Mouse (Mus musculus): ENCODE measurements around the gene Tnr. TPM values are rescaled to one million over a fixed set of nuclear protein-coding genes. Genes with fewer than 3 reads are reported as not detected.

The Tnr gene
- total and polyA plus RNA-seq, 2 experiments from 2014 or later = 5.8 to 50.9 TPM

DNA sequence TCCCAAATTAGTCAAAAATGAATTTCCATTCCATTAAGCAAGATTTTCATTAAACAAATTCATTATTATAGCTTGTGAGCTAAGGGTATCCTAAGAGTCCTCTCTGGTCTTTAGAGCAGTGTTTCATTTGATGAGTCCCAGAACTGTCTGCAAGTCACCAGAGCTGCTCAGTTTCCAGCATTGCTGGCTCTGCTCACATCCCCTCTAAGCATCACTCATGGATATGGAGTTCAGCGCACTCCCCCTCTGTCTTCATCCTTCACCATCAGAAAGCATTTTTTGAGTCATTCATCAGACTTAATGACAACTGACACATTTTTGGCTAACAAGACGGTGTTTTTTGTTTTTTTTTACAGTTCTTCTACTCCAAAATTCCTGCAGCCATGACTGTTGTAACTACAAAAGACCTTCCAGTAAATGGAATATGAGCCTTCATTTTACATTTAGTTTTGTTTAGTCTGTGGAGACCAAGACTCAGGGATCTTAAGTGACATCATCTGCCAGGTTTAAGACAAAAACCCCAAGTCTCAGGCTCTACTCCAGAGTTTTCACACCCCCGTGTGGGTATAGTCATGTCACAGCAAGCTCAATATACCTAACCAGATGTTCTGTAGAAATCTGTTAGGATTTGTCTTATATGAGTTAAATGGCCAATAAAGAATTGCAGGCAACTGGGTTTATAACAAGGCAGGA lies 338.4 kb downstream of the Tnr start:
- peak; percentile 29 for DNase-seq (ENCODE audit: low spot score)
- H3K9me3 ChIP-seq (ENCODE audit: low read length) = no peaks in the 10 kb centered on the region
- 78% methylated on average over 3 of the region's 3 CpGs for WGBS
- H3K27me3 ChIP-seq (ENCODE audit: insufficient read depth, low read length) = no peaks in the 10 kb centered on the region
- no peaks in the 10 kb centered on the region for H3K4me1 ChIP-seq (ENCODE audit: insufficient read depth, low read length)
- no peak overlapping the region for H3K27ac ChIP-seq (ENCODE audit: low read depth, low read length)
- no peak for TF ChIP-seq CTCF (IDR thresholded peaks at IDR 0.05)
- no peaks in the 10 kb centered on the region for H3K36me3 ChIP-seq (ENCODE audit: insufficient read depth, low read length)
- ATAC-seq (ENCODE audit: low FRiP score) = no peak
- H3K9ac ChIP-seq (replicated peaks; ENCODE audit: low read length, poor library complexity, severe bottlenecking) = no peak overlapping the region
- no peak overlapping the region for H3K4me3 ChIP-seq (ENCODE audit: low read depth, low read length)
- no peak overlapping the region for H3K4me2 ChIP-seq (ENCODE audit: low read depth, low read length, poor library complexity, severe bottlenecking)

DNA sequence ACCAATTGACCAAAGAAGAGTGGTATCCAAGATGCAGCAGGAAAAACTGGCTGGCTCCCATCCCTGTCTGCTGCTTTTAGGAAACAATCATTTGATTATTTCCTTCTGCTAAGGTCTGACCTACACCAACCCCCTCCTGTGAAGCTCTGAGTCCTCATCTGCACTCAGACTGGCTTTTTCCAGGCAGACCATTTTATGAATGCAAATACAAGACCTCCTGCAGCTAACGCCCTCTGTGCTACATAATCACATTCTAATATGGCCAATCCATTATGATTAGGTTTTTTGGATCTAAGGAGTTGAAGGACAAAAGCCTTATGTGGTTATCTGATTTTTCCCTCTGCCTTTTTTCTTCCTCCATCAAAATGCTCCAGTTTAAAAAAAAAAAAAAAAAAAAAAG lies 342.1 kb downstream of the Tnr start:
- Histone ChIP-seq H3K27ac (ENCODE audit: low read depth, low read length) (no peak overlapping the region), H3K4me1 (ENCODE audit: insufficient read depth, low read length) (no peaks in the 10 kb centered on the region), H3K9ac (replicated peaks; ENCODE audit: low read length, poor library complexity, severe bottlenecking) (no peak overlapping the region), H3K9me3 (ENCODE audit: low read length) (no peaks in the 10 kb centered on the region), H3K4me3 (ENCODE audit: low read depth, low read length) (no peak overlapping the region), H3K27me3 (ENCODE audit: insufficient read depth, low read length) (no peaks in the 10 kb centered on the region), H3K36me3 (ENCODE audit: insufficient read depth, low read length) (no peaks in the 10 kb centered on the region), H3K4me2 (ENCODE audit: low read depth, low read length, poor library complexity, severe bottlenecking) (no peak overlapping the region)
- DNase-seq (ENCODE audit: low spot score) (peak; percentile 17), ATAC-seq (ENCODE audit: low FRiP score) (no peak)
- no peak for TF ChIP-seq CTCF (IDR thresholded peaks at IDR 0.05)
- WGBS = 14% methylated on average over 1 of the region's 1 CpGs

DNA sequence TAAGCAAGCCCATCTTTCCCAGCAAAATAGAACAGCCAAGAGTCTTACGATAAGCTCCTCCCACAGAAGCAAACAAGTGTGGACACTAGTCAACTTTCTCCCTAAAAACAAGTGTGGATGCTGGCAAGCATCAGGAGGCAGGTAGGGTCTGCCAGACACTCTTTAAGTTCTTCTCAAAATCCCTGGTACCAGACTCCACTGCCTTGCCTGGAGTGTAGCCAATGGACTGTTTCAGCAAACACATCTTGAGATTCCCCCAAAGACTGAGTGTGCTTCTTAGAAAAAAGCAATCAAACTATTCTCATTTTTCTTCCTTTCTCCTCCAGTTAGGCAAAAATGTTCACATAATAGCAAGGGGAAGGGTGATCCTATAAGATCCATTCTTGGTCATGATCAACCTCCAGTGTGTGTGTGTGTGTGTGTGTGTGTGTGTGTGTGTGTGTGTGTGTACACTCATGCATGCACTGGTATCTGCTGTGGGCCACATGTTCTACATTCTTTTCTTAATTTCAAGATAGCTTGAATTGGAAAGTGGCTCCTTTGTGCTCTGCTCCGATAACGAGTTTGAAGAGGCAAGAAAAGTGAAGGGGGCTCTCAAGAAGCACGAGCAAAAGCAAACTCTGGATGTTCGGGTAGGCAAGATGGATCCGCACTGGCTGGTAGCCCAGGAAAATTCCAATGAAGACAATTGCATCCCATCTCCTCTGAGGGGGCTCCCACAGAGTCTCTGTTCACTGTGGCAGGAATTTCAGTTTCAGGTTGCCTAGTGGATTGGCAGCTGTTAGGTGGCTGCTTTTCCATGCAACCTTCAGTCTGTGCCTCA lies 346.3 kb downstream of the Tnr start:
- Histone ChIP-seq H3K9ac (replicated peaks; ENCODE audit: low read length, poor library complexity, severe bottlenecking) (no peak overlapping the region), H3K4me3 (ENCODE audit: low read depth, low read length) (no peak overlapping the region), H3K4me1 (ENCODE audit: insufficient read depth, low read length) (no peaks in the 10 kb centered on the region), H3K27me3 (ENCODE audit: insufficient read depth, low read length) (no peaks in the 10 kb centered on the region), H3K9me3 (ENCODE audit: low read length) (no peaks in the 10 kb centered on the region), H3K36me3 (ENCODE audit: insufficient read depth, low read length) (no peaks in the 10 kb centered on the region), H3K27ac (ENCODE audit: low read depth, low read length) (no peak overlapping the region), H3K4me2 (ENCODE audit: low read depth, low read length, poor library complexity, severe bottlenecking) (no peak overlapping the region)
- ATAC-seq (ENCODE audit: low FRiP score) = no peak
- TF ChIP-seq CTCF (IDR thresholded peaks at IDR 0.05) = no peak
- WGBS = 80% methylated on average over 6 of the region's 6 CpGs
- DNase-seq (ENCODE audit: low spot score) = no peak

DNA sequence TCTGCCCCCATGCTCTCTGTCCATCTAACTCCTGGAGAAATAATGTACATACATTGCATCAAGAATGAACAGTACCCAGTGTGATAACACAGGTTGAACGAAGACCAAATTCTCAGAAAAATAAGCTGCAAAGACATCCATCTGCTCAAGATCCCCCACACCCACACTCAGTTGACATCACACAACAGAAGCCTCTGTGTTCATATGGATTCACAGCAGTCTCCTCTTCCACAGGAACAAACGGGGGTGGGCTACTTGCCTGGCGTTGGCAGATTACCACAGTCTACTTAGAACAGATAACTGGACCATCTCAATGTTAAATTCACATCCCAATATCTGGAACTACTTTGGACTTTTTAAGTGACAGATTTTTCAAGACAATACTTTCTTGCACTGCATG lies 349.3 kb downstream of the Tnr start:
- no peak for TF ChIP-seq CTCF (IDR thresholded peaks at IDR 0.05)
- no peaks in the 10 kb centered on the region for H3K9me3 ChIP-seq (ENCODE audit: low read length)
- H3K27me3 ChIP-seq (ENCODE audit: insufficient read depth, low read length) = no peaks in the 10 kb centered on the region
- H3K9ac ChIP-seq (replicated peaks; ENCODE audit: low read length, poor library complexity, severe bottlenecking) = no peak overlapping the region
- no peak overlapping the region for H3K4me3 ChIP-seq (ENCODE audit: low read depth, low read length)
- 83% methylated on average over 3 of the region's 3 CpGs for WGBS
- H3K4me1 ChIP-seq (ENCODE audit: insufficient read depth, low read length) = no peaks in the 10 kb centered on the region
- no peak for DNase-seq (ENCODE audit: low spot score)
- H3K36me3 ChIP-seq (ENCODE audit: insufficient read depth, low read length) = no peaks in the 10 kb centered on the region
- H3K27ac ChIP-seq (ENCODE audit: low read depth, low read length) = no peak overlapping the region
- no peak for ATAC-seq (ENCODE audit: low FRiP score)
- no peak overlapping the region for H3K4me2 ChIP-seq (ENCODE audit: low read depth, low read length, poor library complexity, severe bottlenecking)

DNA sequence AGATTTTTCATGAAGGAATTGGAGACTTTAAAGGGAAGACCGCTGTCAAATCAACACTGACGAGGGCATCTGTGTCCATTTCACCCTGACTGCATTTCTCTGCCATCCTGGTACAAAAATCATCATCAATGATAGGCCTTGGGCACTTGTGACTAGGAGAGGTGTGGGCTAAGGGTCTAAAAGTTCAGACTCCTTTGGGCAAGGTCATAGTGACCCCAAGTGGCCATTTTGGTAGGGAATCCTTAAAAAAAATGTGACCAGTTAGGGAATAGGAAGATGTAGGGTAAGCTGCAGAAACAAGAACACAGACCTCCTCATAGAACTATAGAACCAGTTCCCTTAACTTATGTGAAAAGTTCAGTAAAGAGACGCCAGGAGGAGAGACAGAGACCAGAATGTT lies 355.1 kb downstream of the Tnr start:
- Histone ChIP-seq H3K9me3 (ENCODE audit: low read length) (no peaks in the 10 kb centered on the region), H3K27me3 (ENCODE audit: insufficient read depth, low read length) (no peaks in the 10 kb centered on the region), H3K9ac (replicated peaks; ENCODE audit: low read length, poor library complexity, severe bottlenecking) (no peak overlapping the region), H3K4me1 (ENCODE audit: insufficient read depth, low read length) (no peaks in the 10 kb centered on the region), H3K4me2 (ENCODE audit: low read depth, low read length, poor library complexity, severe bottlenecking) (no peak overlapping the region), H3K4me3 (ENCODE audit: low read depth, low read length) (no peak overlapping the region), H3K36me3 (ENCODE audit: insufficient read depth, low read length) (no peaks in the 10 kb centered on the region), H3K27ac (ENCODE audit: low read depth, low read length) (no peak overlapping the region)
- DNase-seq (ENCODE audit: low spot score) (peak; percentile 50), ATAC-seq (ENCODE audit: low FRiP score) (no peak)
- WGBS = 57% methylated on average over 3 of the region's 3 CpGs
- peak; percentile 67 for TF ChIP-seq CTCF (IDR thresholded peaks at IDR 0.05)

DNA sequence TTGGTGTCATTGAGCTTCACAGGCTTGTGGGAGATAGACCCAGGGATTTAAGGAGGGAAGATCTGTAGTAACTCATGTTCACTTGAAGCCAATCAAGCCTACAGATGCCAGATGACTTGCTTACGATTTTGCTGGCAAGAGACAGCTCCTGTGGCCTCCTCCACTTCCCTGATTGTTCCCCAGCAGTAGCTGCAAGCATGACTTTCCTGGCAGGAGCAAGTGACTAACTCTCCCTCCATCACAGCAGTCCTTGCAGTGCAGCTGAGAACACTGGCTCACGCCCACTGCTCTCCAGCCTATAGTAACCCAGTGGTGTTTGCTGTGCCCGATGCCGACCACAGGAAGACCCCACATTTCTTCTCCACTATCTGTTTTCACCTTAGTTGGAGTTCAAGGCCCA lies 356.3 kb downstream of the Tnr start:
- ATAC-seq (ENCODE audit: low FRiP score) (no peak), DNase-seq (ENCODE audit: low spot score) (no peak)
- H3K27ac ChIP-seq (ENCODE audit: low read depth, low read length) = no peak overlapping the region
- H3K36me3 ChIP-seq (ENCODE audit: insufficient read depth, low read length) = no peaks in the 10 kb centered on the region
- no peak overlapping the region for H3K4me2 ChIP-seq (ENCODE audit: low read depth, low read length, poor library complexity, severe bottlenecking)
- H3K27me3 ChIP-seq (ENCODE audit: insufficient read depth, low read length) = no peaks in the 10 kb centered on the region
- no peak overlapping the region for H3K9ac ChIP-seq (replicated peaks; ENCODE audit: low read length, poor library complexity, severe bottlenecking)
- 93% methylated on average over 4 of the region's 4 CpGs for WGBS
- no peaks in the 10 kb centered on the region for H3K9me3 ChIP-seq (ENCODE audit: low read length)
- no peak overlapping the region for H3K4me3 ChIP-seq (ENCODE audit: low read depth, low read length)
- no peak for TF ChIP-seq CTCF (IDR thresholded peaks at IDR 0.05)
- no peaks in the 10 kb centered on the region for H3K4me1 ChIP-seq (ENCODE audit: insufficient read depth, low read length)
